Mouse (Mus musculus): ENCODE measurements at regions not wholly inside any gene's neighbourhood (a gene's known extent, or its start where the extent isn't known, plus 50 kb on each side); places are given as distances from the start of the nearest gene placed in this dataset.

GRCm38 (mm10) chr13:44581947-44582766 is 147.1 kb upstream of the Jarid2 start:
- DNase-seq, result no peak

GRCm38 (mm10) chr13:44582767-44583085 is 146.5 kb upstream of the Jarid2 start:
- DNase-seq, result no peak

GRCm38 (mm10) chr13:44583614-44584013 is 145.7 kb upstream of the Jarid2 start:
- DNase-seq, result no peak

GRCm38 (mm10) chr13:44584151-44584550 is 145.1 kb upstream of the Jarid2 start:
- no peak for DNase-seq

GRCm38 (mm10) chr13:44584551-44584950 is 144.7 kb upstream of the Jarid2 start:
- DNase-seq, result no peak

- no peak for DNase-seq
These were observed 141.4 kb upstream of the Jarid2 start for GRCm38 (mm10) chr13:44587846-44588245.

GRCm38 (mm10) chr13:44594645-44595044 is 134.6 kb upstream of the Jarid2 start:
- DNase-seq, result no peak

GRCm38 (mm10) chr13:44597666-44598065 is 131.6 kb upstream of the Jarid2 start:
- no peak for DNase-seq

GRCm38 (mm10) chr13:44601024-44601423 is 128.2 kb upstream of the Jarid2 start:
- DNase-seq, result no peak

GRCm38 (mm10) chr13:44602658-44603057 is 126.6 kb upstream of the Jarid2 start:
- DNase-seq, result no peak

GRCm38 (mm10) chr13:44607316-44608285 is 121.7 kb upstream of the Jarid2 start:
- DNase-seq, result no peak

GRCm38 (mm10) chr13:44608286-44608675 is 121.0 kb upstream of the Jarid2 start:
- no peak for DNase-seq

- no peak for DNase-seq
These were observed 120.5 kb upstream of the Jarid2 start for GRCm38 (mm10) chr13:44608681-44609335.

- no peak for DNase-seq
These were observed 119.7 kb upstream of the Jarid2 start for GRCm38 (mm10) chr13:44609606-44610005.

GRCm38 (mm10) chr13:44615696-44616095 is 113.6 kb upstream of the Jarid2 start:
- DNase-seq, result no peak

GRCm38 (mm10) chr13:44618368-44618767 is 110.9 kb upstream of the Jarid2 start:
- no peak for DNase-seq

- no peak for DNase-seq
These were observed 106.5 kb upstream of the Jarid2 start for GRCm38 (mm10) chr13:44622661-44623355.

GRCm38 (mm10) chr13:44624716-44625115 is 104.6 kb upstream of the Jarid2 start:
- DNase-seq, result no peak

- DNase-seq, result no peak
These were observed 103.5 kb upstream of the Jarid2 start for GRCm38 (mm10) chr13:44625792-44626191.

- DNase-seq, result no peak
These were observed 102.5 kb upstream of the Jarid2 start for GRCm38 (mm10) chr13:44626806-44627205.

GRCm38 (mm10) chr13:44630061-44630460 is 99.2 kb upstream of the Jarid2 start:
- no peak for DNase-seq

- no peak for DNase-seq
These were observed 94.7 kb upstream of the Jarid2 start for GRCm38 (mm10) chr13:44634616-44635015.
